Mouse (Mus musculus) liver, embryonic 14.5 days (tissue): ENCODE data around the gene Dimt1. TPM values are rescaled to one million over a fixed set of nuclear protein-coding genes. Genes with fewer than 3 reads are reported as not detected.
A peak's percentile ranks its signal among the peaks of the same experiment; 100 is the strongest.

ENCODE experiments used
- ATAC-seq: fragments of 200-750 bp; cut with Nextera tagmentation; 2 replicates; pipeline ENCODE4 v1.8.0; 2017; ENCODE audit warnings: moderate number of reproducible peaks, mild to moderate bottlenecking, moderate library complexity; ENCODE audit not compliant: insufficient read depth
- DNase-seq, 3 experiments: peaks; one replicate each; pipeline ENCODE4 v3.0.0-alpha.2; 2012 to 2013; ENCODE audit warnings: low read depth in 3 of 3, low spot score in 3 of 3
- H3K27ac ChIP-seq: fragments of 300-500 bp; sonication (generic); 2 replicates; pipeline ENCODE4 v1.5.1; 2014; ENCODE audit warnings: moderate library complexity, mild to moderate bottlenecking, control low read depth, inconsistent platforms
- H3K27me3 ChIP-seq: fragments of 300-500 bp; sonication (generic); 2 replicates; pipeline ENCODE4 v1.6.1; 2014; ENCODE audit warnings: mild to moderate bottlenecking, low read length, moderate library complexity; ENCODE audit not compliant: control insufficient read depth, insufficient read depth
- H3K36me3 ChIP-seq: fragments of 300-500 bp; sonication (generic); replicated peaks from 2 replicates; pipeline ENCODE4 v1.6.1; 2014; ENCODE audit warnings: low read depth; ENCODE audit not compliant: control insufficient read depth, insufficient read depth
- H3K4me1 ChIP-seq, 2 experiments: fragments of 200-500 bp in 1 of 2; fragments of 300-500 bp in 1 of 2; sonication (generic) in 1 of 2; replicated peaks; 2 replicates each; pipeline ENCODE4 v1.6.1; 2012 to 2014; ENCODE audit warnings: antibody characterized with exemption in 1 of 2, inconsistent platforms in 1 of 2, low read length in 1 of 2; ENCODE audit not compliant: control insufficient read depth in 2 of 2, insufficient read depth in 2 of 2
- H3K4me2 ChIP-seq: fragments of 300-500 bp; sonication (generic); 2 replicates; pipeline ENCODE4 v1.6.1; 2014; ENCODE audit warnings: low read depth, mild to moderate bottlenecking, control low read depth, moderate library complexity
- H3K4me3 ChIP-seq, 2 experiments: fragments of 200-500 bp in 1 of 2; fragments of 300-500 bp in 1 of 2; sonication (generic) in 1 of 2; 2 replicates each; pipeline ENCODE4 v1.5.1; 2012 to 2014; ENCODE audit warnings: low read depth in 2 of 2, low read length in 2 of 2, mild to moderate bottlenecking in 2 of 2, control low read depth in 1 of 2, inconsistent platforms in 1 of 2, moderate library complexity in 1 of 2; ENCODE audit not compliant: insufficient read depth in 1 of 2
- H3K9ac ChIP-seq: fragments of 300-500 bp; sonication (generic); replicated peaks from 2 replicates; pipeline ENCODE4 v1.6.1; 2014; ENCODE audit warnings: mild to moderate bottlenecking, control low read depth, moderate library complexity
- H3K9me3 ChIP-seq: fragments of 300-500 bp; sonication (generic); 2 replicates; pipeline ENCODE4 v1.6.1; 2016; ENCODE audit warnings: low read length, mixed read lengths; ENCODE audit not compliant: control insufficient read depth
- CTCF ChIP-seq: IDR thresholded peaks from 2 replicates; pipeline ENCODE4 v1.5.1; 2016; ENCODE audit warnings: antibody characterized with exemption, low read depth, control low read depth
- EP300 ChIP-seq: IDR thresholded peaks from 2 replicates; pipeline ENCODE4 v1.6.1; 2016; ENCODE audit warnings: antibody characterized with exemption, low read depth
- WGBS: fragments of 180-500 bp; shearing (Covaris S2); extraction: QIAGEN DNeasy Blood & Tissue Kit; methylation state at CpG from one replicate; pipeline ENCODE4 v1.1.7; 2014; ENCODE audit not compliant: insufficient replicate concordance; 5-methylcytosine and 5-hydroxymethylcytosine counted together
- polyA plus RNA-seq, 2 experiments: library from polyadenylated mRNA; depleted of rRNA in 1 of 2; stranded (reverse) in 1 of 2; unstranded in 1 of 2; fragments of >200 nt; fragmentation: Nextera tagmentation in 1 of 2; extraction: Ambion mirVana in 1 of 2; gene quantifications; 2 replicates each; pipeline versions ENCODE4 v1.2.1 to v1.2.3; 2012 to 2014

Gene Dimt1
- polyA plus RNA-seq, 2 experiments = 9.2 to 19.5 TPM

DNA sequence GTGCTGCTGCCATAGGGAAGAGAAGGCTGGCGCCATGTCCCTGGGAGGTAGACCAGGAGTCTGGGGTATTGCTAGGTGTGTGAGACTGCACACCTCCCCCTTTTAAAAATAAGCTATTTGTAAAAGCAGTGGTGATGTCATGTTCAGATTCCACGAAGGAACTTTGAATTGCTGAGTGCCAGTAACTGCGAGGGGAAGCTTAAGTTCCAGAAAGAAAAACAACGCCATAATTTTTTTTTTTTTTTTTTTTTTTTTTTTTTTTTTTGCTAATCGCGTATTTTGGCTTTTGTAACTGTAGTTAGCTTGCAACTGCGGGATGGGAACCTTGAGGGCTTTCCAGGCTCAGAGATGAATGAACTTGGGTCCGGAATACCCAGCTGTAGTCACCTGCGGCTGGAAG, 1.4 kb upstream of the Dimt1 start:
- 66% methylated on average over 9 of the region's 9 CpGs for WGBS
- peaks cover 4% of the 10 kb centered on the region; the same call in 1 of the 2 replicates for H3K9me3 ChIP-seq
- no peak overlapping the region for H3K9ac ChIP-seq
- no peak for DNase-seq
- H3K4me3 ChIP-seq = no peak overlapping the region
- no peak for ATAC-seq
- TF ChIP-seq CTCF = no peak
- TF ChIP-seq EP300 = no peak
- H3K27ac ChIP-seq = no peak overlapping the region
- no peak overlapping the region for H3K4me2 ChIP-seq
- H3K36me3 ChIP-seq = peaks cover 15% of the 10 kb centered on the region
- peaks cover 2 to 9% of the 10 kb centered on the region in 2 experiments for H3K4me1 ChIP-seq
- no peaks in the 10 kb centered on the region for H3K27me3 ChIP-seq

DNA sequence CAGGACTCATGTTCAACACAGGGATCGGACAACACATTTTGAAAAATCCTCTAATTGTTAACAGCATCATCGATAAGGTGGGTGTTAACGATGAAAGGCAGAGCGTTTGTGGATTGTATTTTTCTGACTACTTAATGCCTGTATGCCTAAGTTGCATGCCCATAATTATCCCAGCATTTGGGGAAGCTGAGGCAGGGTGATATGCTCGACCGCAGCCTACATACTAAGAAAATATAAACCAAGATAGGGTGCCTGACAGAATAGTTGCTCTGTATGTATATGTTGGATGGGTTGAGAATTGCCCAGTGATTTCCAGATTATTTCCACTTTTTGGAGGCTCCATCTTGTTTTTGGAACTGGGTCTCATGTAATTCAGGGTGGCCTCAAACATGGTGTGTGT, 656 bp downstream of the Dimt1 start:
- ATAC-seq = peak; percentile 0; the same call in 1 of the 2 replicates
- TF ChIP-seq CTCF (no peak), EP300 (no peak)
- WGBS = 1% methylated on average over 6 of the region's 6 CpGs

DNA sequence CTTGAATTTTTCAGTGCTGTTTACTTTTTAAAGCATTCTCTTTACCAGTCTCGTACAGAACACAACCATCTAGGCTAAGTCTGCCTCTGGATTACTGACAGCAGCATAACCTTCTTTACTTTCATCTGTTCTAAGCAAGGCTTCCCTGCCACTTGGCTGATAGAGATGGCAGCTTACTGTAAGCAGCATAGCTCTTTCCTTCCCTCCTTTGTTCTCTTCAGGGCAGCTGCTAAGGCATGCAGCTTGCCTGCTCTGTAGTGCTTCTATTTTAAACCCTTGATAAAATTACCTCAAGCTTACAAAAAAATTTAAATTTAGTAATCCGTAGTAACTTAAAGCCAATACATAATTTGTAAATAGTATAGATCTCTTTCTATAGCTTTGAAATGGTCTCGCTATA, 8.0 kb downstream of the Dimt1 start:
- Histone ChIP-seq H3K36me3 (peaks cover 57% of the 10 kb centered on the region), H3K9me3 (no peaks in the 10 kb centered on the region), H3K4me1 (no peaks in the 10 kb centered on the region), H3K4me3 (no peak overlapping the region), H3K27ac (no peak overlapping the region), H3K27me3 (no peaks in the 10 kb centered on the region), H3K4me2 (no peak overlapping the region), H3K9ac (no peak overlapping the region)
- no peak for DNase-seq
- 83% methylated on average over 3 of the region's 3 CpGs for WGBS
- TF ChIP-seq EP300 (no peak), CTCF (no peak)
- ATAC-seq = no peak

More for the DNA sequence above, 656 bp downstream of the Dimt1 start:
- H3K9me3 ChIP-seq = no peaks in the 10 kb centered on the region
- peak overlapping the region; percentile 86 for H3K4me2 ChIP-seq
- peaks cover 28% of the 10 kb centered on the region for H3K36me3 ChIP-seq
- peak overlapping the region; percentile 67 to 99 for H3K4me3 ChIP-seq
- H3K9ac ChIP-seq = peak overlapping the region; percentile 94
- peaks cover 2 to 9% of the 10 kb centered on the region in 2 experiments for H3K4me1 ChIP-seq
- no peak overlapping the region; the same call in 1 of the 2 replicates for H3K27ac ChIP-seq
- DNase-seq = no peak
- no peaks in the 10 kb centered on the region for H3K27me3 ChIP-seq

DNA sequence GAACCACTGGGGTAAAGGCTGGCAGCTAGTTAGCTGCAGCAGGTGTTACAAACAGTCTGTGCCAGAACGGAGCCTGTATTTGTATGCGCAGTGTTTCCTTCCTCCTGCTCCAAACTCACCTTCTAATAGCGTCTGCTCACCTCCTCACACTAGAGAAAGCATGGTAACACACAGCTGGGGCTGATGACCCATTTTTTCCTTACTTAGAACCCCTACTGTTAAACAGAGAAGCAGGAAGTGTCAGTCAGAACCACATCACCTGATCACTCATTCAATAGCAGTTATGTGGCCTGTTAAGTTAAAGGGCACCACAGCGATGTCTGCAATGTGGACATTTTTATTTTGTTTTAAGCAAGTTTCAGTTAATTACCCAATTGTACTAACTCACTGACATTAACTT, 10.6 kb downstream of the Dimt1 start:
- ATAC-seq (no peak), DNase-seq (no peak)
- H3K9ac ChIP-seq = no peak overlapping the region
- no peaks in the 10 kb centered on the region for H3K4me1 ChIP-seq
- no peaks in the 10 kb centered on the region for H3K27me3 ChIP-seq
- TF ChIP-seq CTCF (no peak), EP300 (no peak)
- H3K27ac ChIP-seq = no peak overlapping the region
- H3K4me2 ChIP-seq = no peak overlapping the region
- H3K9me3 ChIP-seq = no peaks in the 10 kb centered on the region
- 89% methylated on average over 4 of the region's 4 CpGs for WGBS
- H3K36me3 ChIP-seq = peaks cover 59% of the 10 kb centered on the region
- no peak overlapping the region for H3K4me3 ChIP-seq

DNA sequence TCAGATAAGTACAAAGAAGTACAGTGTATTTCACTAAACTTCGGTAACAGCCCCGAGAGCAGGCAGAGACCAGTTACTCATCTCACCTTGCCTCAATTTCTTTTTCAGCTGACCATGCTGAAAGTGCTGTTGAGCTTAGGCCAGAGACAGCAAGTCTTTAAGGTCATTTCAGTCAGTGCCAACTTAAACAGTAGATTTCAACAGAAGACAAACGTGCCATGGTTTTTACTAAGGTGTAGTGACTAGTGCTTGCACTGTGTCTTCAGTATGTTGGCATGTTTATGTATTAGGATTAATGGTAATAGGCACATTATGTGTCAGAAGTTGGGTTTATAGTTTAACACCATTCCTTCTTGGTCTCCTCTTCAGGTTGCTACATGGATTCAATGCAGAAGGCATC, 11.4 kb downstream of the Dimt1 start:
- DNase-seq = no peak
- 88% methylated on average over 3 of the region's 3 CpGs for WGBS
- Histone ChIP-seq H3K4me3 (no peak overlapping the region), H3K4me2 (no peak overlapping the region), H3K4me1 (no peaks in the 10 kb centered on the region), H3K9ac (no peak overlapping the region), H3K27ac (no peak overlapping the region), H3K36me3 (peaks cover 66% of the 10 kb centered on the region), H3K9me3 (no peaks in the 10 kb centered on the region), H3K27me3 (no peaks in the 10 kb centered on the region)
- ATAC-seq = no peak
- no peak for TF ChIP-seq EP300
